Mouse (Mus musculus): ENCODE measurements at regions not wholly inside any gene's neighbourhood (a gene's known extent, or its start where the extent isn't known, plus 50 kb on each side); places are given as distances from the start of the nearest gene placed in this dataset.
A peak's percentile ranks its signal among the peaks of the same experiment; 100 is the strongest.

DNA sequence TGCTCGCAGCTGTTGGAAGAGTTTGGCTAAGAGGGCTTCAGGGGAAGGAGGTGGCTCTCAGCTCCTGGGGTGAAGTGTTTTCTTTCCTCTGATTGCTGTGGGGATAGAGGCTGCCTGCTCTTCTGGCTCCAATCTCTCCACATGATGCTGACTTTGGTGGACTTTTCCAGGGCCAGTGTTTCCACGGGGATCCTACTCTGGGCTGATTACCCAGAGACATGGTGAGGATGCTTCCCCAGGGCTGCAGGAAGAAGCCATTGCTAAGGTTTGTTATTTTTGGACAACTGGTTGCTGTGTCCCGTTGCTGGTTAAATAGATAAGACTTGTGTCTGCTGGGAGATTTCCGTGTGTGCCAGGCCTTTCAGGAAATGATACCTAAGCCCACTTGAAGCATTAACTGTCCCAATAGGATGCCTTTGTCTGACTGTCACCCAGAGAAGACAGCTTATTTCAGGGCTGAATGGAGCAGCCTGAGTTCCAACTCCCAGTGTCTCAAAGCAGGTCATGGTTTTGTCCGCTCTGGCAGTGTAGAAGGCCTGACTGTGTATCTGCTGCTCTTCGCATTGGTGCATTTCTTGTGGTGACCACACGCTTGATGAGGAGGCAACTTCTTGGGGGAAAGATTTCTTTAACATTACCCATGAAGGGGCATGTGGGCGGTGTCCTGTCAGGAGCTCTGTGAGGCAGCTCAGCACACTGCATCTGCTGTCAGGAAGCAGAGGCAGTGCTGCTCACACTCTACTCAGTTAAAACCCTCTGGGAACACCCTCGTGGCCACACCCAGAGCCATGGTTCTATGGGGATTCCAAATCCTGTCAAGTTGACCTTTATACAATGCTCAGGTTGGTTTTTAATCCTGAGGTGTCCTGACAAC lies 228.3 kb upstream of the Gadl1 start:
- Histone ChIP-seq H3K4me1 (peaks cover 9% of the 10 kb centered on the region; the same call in 1 of the 2 replicates), H3K9ac (replicated peaks) (no peak overlapping the region), H3K27ac (replicated peaks) (no peak overlapping the region), H3K36me3 (no peaks in the 10 kb centered on the region), H3K27me3 (no peaks in the 10 kb centered on the region), H3K9me3 (no peaks in the 10 kb centered on the region), H3K4me3 (no peak overlapping the region), H3K4me2 (replicated peaks) (no peak overlapping the region)
- no peak for ATAC-seq (replicated peaks)
- WGBS = 62% methylated on average over 9 of the region's 9 CpGs

DNA sequence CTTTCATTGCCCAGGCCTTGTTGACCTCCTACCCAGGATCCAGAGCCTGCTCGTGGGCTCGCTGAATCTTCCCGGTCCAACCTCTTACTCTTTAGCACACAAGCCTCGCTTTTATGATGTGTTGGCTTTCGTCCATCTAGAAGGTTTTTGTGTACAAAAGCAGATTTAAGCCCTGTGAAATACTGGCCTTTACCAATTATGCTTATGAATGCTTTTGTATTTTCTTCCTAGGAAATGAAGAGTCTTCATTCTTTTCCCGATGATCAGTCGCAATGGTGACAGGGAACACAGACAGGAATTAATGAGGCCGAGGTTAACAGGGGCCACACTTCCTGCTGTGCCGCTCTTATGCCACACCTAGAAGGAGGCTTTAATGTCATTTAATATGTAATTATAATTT lies 227.4 kb upstream of the Gadl1 start:
- no peak overlapping the region for H3K4me3 ChIP-seq
- no peak for ATAC-seq (replicated peaks)
- H3K9ac ChIP-seq (replicated peaks) = no peak overlapping the region
- H3K27ac ChIP-seq (replicated peaks) = no peak overlapping the region
- no peaks in the 10 kb centered on the region for H3K36me3 ChIP-seq
- no peaks in the 10 kb centered on the region for H3K9me3 ChIP-seq
- 22% methylated on average over 9 of the region's 9 CpGs for WGBS
- H3K4me2 ChIP-seq (replicated peaks) = no peak overlapping the region
- H3K27me3 ChIP-seq = no peaks in the 10 kb centered on the region
- peaks cover 9% of the 10 kb centered on the region; the same call in 1 of the 2 replicates for H3K4me1 ChIP-seq

DNA sequence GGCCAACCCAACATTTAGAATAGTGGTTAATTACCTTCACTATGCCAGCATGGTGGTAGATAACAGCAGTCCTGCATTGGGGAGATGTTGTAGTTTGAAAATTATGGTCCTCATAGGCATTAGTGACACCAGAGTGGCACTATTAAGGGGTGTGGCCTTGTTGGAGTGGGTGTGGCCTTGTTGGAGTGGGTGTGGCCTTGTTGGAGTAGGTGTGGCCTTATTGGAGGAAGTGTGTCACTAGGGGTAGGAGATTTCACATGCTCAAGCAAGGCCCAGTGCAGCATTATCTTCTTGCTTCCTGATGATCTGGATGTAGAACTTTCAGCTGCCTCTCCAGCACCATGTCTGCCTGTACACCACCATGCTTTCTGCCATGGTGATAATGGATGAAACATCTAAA lies 225.3 kb upstream of the Gadl1 start:
- Histone ChIP-seq H3K9me3 (no peaks in the 10 kb centered on the region), H3K9ac (replicated peaks) (no peak overlapping the region), H3K27ac (replicated peaks) (no peak overlapping the region), H3K36me3 (no peaks in the 10 kb centered on the region), H3K27me3 (no peaks in the 10 kb centered on the region), H3K4me1 (peaks cover 9% of the 10 kb centered on the region; the same call in 1 of the 2 replicates), H3K4me3 (no peak overlapping the region), H3K4me2 (replicated peaks) (no peak overlapping the region)
- no peak for ATAC-seq (replicated peaks)

DNA sequence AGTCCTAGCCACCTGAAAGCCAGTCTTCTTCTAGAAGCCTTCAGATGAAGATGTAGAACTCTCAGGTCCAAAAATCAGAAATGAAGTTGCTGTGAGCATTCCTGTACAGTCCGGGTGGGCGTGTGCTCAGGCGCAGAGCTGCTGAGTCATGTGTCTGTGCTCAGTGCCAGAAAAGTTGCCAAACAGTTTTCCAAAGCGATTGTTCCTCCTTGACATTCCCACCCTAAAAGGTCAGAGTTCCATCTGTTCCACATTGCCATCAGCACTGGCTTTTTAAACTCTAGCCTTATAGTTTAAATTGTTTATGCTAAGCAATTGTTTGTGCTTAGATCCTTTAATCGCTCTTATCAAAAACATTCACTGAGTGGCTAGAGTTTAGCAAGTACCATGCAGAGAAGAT lies 222.7 kb upstream of the Gadl1 start:
- peaks cover 4% of the 10 kb centered on the region; the same call in 1 of the 2 replicates for H3K4me1 ChIP-seq
- H3K9ac ChIP-seq (replicated peaks) = no peak overlapping the region
- no peak overlapping the region for H3K27ac ChIP-seq (replicated peaks)
- no peak for ATAC-seq (replicated peaks)
- H3K36me3 ChIP-seq = no peaks in the 10 kb centered on the region
- 95% methylated on average over 5 of the region's 5 CpGs for WGBS
- no peaks in the 10 kb centered on the region for H3K27me3 ChIP-seq
- no peak overlapping the region for H3K4me2 ChIP-seq (replicated peaks)
- no peaks in the 10 kb centered on the region for H3K9me3 ChIP-seq
- H3K4me3 ChIP-seq = no peak overlapping the region

DNA sequence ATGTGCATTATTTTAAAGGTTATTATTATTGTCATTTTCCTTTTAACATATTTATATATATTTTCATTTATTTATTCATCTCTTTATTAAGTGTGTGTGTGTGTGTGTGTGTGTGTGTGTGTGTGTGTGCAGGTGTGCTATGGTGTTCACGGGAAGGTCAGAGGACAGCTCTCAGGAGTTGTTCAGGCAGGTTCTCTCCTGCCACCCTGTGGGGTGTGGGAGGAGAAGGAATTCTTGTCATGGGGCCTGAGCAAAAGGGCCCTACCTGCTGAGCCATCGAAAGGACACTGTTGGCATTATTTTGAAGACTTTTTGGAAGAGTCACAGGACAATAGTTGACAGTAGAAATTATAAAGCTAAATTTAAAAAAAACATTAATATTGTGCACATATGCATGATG lies 216.4 kb upstream of the Gadl1 start:
- Histone ChIP-seq H3K4me1 (no peaks in the 10 kb centered on the region), H3K36me3 (no peaks in the 10 kb centered on the region), H3K4me3 (no peak overlapping the region), H3K4me2 (replicated peaks) (no peak overlapping the region), H3K27ac (replicated peaks) (no peak overlapping the region), H3K9ac (replicated peaks) (no peak overlapping the region), H3K9me3 (no peaks in the 10 kb centered on the region), H3K27me3 (no peaks in the 10 kb centered on the region)
- no peak for ATAC-seq (replicated peaks)
- WGBS = 59% methylated on average over 2 of the region's 2 CpGs

DNA sequence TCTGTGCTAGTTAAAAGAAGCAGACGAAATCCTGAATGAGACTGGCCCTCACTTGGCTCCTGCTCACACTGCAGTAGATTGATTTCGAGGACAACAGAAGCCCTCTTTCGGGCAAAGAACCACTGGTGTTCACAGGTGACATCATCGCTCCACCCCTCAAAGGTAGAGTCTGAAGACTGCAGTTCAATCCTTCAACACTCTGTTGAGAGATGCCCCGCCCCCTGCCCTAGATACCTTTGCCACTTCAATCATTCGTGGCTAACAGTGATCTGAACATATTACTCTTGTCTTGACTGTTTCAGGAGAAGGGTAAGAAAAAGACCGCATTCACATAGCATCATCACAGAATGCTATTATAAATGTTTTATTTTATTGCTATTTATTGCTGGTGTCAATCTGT lies 205.5 kb upstream of the Gadl1 start:
- Histone ChIP-seq H3K27me3 (no peaks in the 10 kb centered on the region), H3K4me3 (no peak overlapping the region), H3K4me1 (peaks cover 10% of the 10 kb centered on the region), H3K27ac (replicated peaks) (no peak overlapping the region), H3K36me3 (no peaks in the 10 kb centered on the region), H3K9ac (replicated peaks) (no peak overlapping the region), H3K9me3 (no peaks in the 10 kb centered on the region), H3K4me2 (replicated peaks) (no peak overlapping the region)
- WGBS = 89% methylated on average over 7 of the region's 7 CpGs
- no peak for ATAC-seq (replicated peaks)

DNA sequence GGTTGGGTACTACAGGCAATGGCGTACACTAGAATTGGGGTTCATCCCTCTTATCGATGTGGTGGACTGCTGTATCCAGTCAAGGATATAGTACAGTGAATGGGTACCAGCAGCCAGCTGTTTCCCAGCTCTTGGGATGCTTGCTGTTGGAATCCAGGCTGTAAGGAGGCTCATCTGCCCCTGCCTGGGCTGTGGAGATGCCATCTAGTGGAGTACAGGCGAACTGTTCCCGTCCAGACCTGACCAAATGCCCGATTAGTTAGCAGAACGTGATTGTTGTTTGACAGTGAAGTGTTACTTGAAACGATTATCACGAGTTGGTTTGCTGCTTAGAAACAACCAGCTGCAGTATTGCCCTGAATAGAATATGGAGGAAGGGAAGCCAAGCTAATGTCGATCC lies 205.0 kb upstream of the Gadl1 start:
- peaks cover 10% of the 10 kb centered on the region for H3K4me1 ChIP-seq
- H3K4me3 ChIP-seq = no peak overlapping the region
- H3K4me2 ChIP-seq (replicated peaks) = no peak overlapping the region
- H3K9me3 ChIP-seq = no peaks in the 10 kb centered on the region
- no peaks in the 10 kb centered on the region for H3K27me3 ChIP-seq
- WGBS = 36% methylated on average over 9 of the region's 9 CpGs
- H3K27ac ChIP-seq (replicated peaks) = no peak overlapping the region
- H3K9ac ChIP-seq (replicated peaks) = no peak overlapping the region
- no peaks in the 10 kb centered on the region for H3K36me3 ChIP-seq
- ATAC-seq (replicated peaks) = peak; percentile 53; the same call in 1 of the 2 replicates

DNA sequence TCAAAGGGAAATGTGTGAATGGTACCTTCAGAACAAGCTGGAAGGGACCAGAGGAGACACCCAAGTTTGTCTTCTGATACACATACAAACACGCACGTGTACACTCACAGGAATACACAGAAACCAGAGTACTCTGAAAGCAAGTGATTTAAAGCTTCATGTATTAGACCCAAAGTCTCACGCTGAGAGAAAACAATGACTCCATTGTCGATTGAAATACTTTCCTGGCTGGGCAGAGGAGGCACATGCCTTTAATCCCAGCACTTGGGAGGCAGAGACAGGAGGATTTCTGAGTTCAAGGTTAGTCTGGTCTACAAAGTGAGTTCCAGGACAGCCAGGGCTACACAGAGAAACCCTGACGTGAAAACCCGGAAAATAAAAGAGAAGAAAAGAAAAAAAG lies 203.5 kb upstream of the Gadl1 start:
- WGBS = 82% methylated on average over 6 of the region's 6 CpGs
- H3K27me3 ChIP-seq = no peaks in the 10 kb centered on the region
- no peak overlapping the region for H3K4me2 ChIP-seq (replicated peaks)
- H3K9ac ChIP-seq (replicated peaks) = no peak overlapping the region
- H3K27ac ChIP-seq (replicated peaks) = no peak overlapping the region
- H3K9me3 ChIP-seq = no peaks in the 10 kb centered on the region
- H3K4me3 ChIP-seq = no peak overlapping the region
- peaks cover 10% of the 10 kb centered on the region for H3K4me1 ChIP-seq
- ATAC-seq (replicated peaks) = no peak
- H3K36me3 ChIP-seq = no peaks in the 10 kb centered on the region

DNA sequence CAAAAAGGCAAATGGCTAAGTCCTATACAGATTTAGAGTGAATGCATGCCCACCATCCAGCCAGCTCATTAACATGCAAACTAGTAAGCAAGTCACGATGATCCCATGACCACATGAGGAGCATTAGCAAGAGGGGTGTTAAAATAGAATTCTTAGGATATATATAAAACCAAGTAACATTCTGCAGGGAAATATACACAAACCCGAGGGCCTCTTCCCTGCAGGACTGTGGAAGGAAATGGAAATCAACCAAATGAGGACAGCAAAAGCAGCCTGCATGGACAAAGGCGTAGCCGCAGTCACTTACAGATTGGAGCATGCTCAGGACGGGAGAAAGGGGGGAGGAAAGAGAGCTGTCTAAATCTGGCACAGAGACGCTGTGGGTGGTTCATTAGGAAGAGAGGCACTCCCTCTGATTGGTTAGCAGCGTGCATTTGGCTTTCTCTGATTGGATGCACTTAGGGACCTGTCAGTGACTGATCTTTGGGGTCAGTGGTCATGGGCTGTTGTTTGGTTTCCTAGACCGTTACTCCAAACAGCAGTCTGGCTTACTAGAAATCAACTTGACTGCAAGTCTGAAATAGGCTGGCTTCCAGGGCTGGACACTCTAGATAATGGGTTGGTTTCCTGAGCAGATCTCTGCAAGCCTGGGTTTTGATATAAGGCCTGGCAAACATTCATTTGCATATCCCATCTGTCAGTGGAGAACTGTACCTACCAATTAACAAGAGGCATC lies 200.9 kb upstream of the Gadl1 start:
- H3K4me1 ChIP-seq = peaks cover 10% of the 10 kb centered on the region
- peak overlapping the region; percentile 73 for H3K27ac ChIP-seq (replicated peaks)
- H3K4me2 ChIP-seq (replicated peaks) = peak overlapping the region; percentile 23
- WGBS = 25% methylated on average over 8 of the region's 8 CpGs
- no peaks in the 10 kb centered on the region for H3K36me3 ChIP-seq
- no peaks in the 10 kb centered on the region for H3K9me3 ChIP-seq
- H3K9ac ChIP-seq (replicated peaks) = no peak overlapping the region
- no peak overlapping the region for H3K4me3 ChIP-seq
- H3K27me3 ChIP-seq = no peaks in the 10 kb centered on the region
- ATAC-seq (replicated peaks) = peak; percentile 95

DNA sequence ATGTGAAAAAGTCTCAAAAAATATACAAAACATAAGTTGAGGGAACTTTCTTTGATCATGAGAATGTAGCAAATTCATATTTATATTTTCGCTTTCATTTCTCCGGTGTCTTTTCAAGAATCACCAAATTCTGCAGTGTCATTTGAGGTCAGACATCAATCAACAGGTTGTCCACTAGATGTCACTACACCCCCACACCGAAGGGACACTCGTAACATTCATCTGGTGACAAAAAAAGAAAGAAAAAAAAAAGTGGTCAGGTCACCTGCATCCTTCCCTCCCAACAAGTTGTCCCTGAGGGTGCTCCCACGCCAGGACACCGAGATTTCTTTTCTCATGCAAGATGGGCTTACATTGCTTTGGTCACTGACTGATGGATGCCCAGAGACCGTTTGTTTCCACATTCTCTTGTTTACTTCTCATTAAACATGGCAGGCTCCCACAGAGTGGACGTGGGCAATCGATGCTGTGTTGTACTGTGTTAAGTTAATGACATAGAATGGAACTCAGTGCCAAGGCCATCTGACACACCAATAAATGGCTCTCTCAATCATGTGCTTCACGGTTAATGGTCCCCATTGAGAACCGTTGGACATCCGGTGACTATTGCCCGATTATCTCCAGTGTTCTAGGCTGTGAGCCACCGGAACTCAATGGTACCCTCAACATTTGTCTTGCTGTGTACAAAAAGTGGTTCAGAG lies 199.1 kb upstream of the Gadl1 start:
- Histone ChIP-seq H3K27me3 (no peaks in the 10 kb centered on the region), H3K9me3 (no peaks in the 10 kb centered on the region), H3K4me1 (peaks cover 10% of the 10 kb centered on the region), H3K36me3 (no peaks in the 10 kb centered on the region), H3K4me3 (no peak overlapping the region), H3K9ac (replicated peaks) (no peak overlapping the region), H3K27ac (replicated peaks) (no peak overlapping the region), H3K4me2 (replicated peaks) (no peak overlapping the region)
- ATAC-seq (replicated peaks) = no peak
- 74% methylated on average over 14 of the region's 14 CpGs for WGBS

DNA sequence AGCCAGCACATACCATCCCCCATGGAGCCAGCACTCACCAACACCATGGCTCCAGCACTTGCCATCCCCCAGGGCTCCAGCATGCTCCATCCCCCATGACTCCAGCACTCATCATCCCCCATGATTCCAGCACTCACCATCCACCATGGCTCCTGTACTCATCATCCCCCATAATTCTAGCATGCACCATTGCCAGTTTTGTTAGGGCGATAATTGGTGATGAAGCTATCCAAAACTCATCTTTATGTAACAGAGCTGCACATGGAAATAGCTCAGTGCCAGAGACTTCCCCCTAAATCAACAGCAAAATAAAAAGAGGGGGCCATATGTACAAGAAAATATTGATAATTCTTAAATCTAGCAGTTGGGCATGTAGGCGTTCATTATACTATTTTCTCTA lies 188.9 kb upstream of the Gadl1 start:
- no peak for ATAC-seq (replicated peaks)
- no peaks in the 10 kb centered on the region for H3K9me3 ChIP-seq
- H3K9ac ChIP-seq (replicated peaks) = no peak overlapping the region
- no peak overlapping the region for H3K4me2 ChIP-seq (replicated peaks)
- H3K27ac ChIP-seq (replicated peaks) = no peak overlapping the region
- H3K4me1 ChIP-seq = no peaks in the 10 kb centered on the region
- no peak overlapping the region for H3K4me3 ChIP-seq
- WGBS = 93% methylated on average over 2 of the region's 2 CpGs
- no peaks in the 10 kb centered on the region for H3K36me3 ChIP-seq
- no peaks in the 10 kb centered on the region for H3K27me3 ChIP-seq

DNA sequence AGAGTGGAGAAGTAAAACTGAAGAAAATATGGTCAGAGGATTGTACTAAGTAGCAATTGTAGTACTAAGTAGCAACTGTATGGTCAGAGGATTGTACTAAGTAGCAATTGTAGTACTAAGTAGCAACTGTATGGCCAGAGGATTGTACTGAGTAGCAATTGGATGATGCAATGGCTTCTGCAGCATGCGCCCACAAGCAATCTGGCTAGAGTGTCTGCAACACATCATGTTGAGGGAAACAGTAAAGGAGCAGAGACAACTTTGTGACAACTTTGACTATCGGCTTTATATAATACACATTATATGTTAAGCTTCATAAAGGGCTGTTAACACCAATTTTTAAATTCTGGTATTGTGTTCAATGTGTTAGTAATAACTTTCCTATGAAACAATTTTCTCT lies 188.4 kb upstream of the Gadl1 start:
- no peak overlapping the region for H3K4me3 ChIP-seq
- no peaks in the 10 kb centered on the region for H3K4me1 ChIP-seq
- H3K9me3 ChIP-seq = no peaks in the 10 kb centered on the region
- H3K27ac ChIP-seq (replicated peaks) = no peak overlapping the region
- H3K36me3 ChIP-seq = no peaks in the 10 kb centered on the region
- 96% methylated on average over 2 of the region's 2 CpGs for WGBS
- H3K27me3 ChIP-seq = no peaks in the 10 kb centered on the region
- H3K9ac ChIP-seq (replicated peaks) = no peak overlapping the region
- no peak for ATAC-seq (replicated peaks)
- no peak overlapping the region for H3K4me2 ChIP-seq (replicated peaks)
